Mouse (Mus musculus) cerebellum, postnatal 14 days (tissue): ENCODE results near the gene Calhm6.
A peak's percentile ranks its signal among the peaks of the same experiment; 100 is the strongest.

Experiments used
- DNase-seq, 2 experiments: peaks; one replicate each; pipeline ENCODE4 v3.0.0; 2021; ENCODE audit warnings: mixed read lengths in 2 of 2

Calhm6 gene

DNA sequence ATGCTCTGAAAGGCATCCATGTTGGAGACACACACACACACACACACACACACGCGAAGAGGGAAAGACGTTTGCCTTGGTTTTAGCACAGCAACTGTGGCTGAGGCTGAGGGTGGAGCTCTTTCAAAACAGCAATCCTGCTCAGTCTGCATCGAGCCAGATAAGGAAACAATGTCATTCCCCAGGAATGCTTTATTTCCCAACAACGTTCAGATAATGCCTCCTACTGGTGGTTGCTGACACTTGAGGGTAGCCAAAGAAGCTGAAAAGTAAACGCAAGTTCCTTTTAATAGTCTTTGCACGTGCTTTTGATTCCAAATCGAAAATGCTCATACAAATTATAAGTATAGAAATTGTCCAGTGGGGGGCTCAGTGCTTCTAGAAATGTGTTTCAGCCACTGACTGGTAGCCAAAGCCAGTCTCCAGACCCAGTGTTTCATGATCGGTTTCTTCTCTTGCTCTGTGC lies 31.3 kb downstream of the Calhm6 start, which contains the start of gene Calhm5:
Gene Calhm5, minus strand, starts transcription at position 102 of the 466 bp plus-strand sequence.
- DNase-seq, result peak; percentile 34 to 42

GRCm38 (mm10) chr10:34095964-34096363 lies 31.8 kb downstream of the Calhm6 start:
- peak in 1 of 2 experiments; percentile 2 for DNase-seq

DNA sequence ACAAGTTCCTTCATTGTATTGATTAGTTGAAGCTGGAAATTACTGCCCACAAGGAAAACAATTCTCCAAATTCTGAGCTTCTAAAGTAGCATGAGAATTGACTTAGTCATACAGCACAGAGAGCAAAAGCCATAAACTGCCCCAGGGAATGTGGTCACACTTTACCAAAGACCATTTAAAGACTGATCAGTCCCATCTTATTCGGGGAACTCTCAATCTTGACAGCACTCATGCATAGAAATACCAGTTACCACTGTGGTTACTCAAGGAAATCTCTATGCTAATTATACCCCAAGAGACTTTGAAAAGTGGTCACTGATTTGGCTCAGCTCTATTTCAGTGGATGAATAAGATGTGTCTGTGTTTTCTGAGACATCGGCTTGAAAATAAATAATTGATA lies 32.6 kb downstream of the Calhm6 start:
- no peak for DNase-seq

- no peak for DNase-seq
Measured at GRCm38 (mm10) chr10:34091888-34092287, 35.9 kb downstream of the Calhm6 start.

- no peak for DNase-seq
Measured at GRCm38 (mm10) chr10:34090481-34090880, 37.3 kb downstream of the Calhm6 start.

DNA sequence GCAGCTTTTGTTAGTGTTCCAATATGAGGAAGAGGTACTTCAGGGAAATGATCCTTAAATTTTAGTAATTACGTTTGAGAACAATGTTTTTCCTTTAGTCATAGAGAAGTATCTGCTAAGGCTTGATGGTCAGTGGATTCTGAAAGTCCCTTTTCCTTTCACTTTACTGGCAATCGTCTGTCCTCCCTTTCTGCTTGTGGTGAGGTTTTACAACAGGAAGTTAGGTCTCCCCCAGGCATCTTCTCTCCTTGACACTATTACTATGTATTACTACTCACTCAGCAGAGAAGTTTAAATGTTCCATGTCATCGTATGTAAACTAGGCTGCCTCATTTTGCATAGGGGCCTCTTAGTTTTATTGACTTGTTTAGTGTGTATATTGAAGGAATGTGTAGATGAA lies 38.3 kb downstream of the Calhm6 start:
- no peak for DNase-seq

DNA sequence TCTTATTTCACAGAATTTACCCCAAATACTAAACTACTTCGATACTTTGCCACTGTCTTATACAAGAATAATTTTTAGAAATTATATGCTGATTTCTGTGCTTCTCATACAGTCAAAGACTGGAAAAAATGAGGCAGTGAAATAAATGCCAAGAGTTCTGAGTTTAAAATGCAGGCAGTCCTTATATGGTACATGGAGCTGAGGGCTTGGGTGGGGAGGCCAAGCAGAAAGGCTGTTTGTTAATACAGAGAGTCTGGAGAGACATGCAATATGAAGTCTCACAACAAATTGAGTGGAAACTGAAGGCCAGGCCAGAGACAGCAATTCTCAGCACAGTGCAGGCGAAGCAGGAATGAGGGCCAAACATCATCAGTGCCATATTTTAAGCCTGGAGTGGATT lies 39.3 kb downstream of the Calhm6 start:
- DNase-seq, result no peak

DNA sequence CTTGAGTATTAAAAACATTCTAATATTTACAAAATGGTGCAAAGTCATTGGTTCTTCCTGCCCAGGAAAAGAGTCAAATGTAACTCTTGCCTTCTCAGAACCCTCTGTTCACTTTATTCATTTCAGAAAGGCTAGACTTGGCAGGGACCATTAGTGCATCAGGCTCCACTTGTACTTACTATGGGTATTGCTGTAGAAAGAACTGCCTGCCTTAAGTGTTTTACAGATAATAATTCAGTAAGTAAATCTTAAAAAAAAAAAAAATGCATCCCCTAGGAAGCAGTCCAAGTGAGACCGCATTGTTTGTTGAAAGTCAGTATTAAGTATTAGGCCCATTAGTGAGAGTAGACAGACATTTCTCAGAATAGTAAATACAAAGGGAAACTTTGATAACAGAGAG lies 41.3 kb downstream of the Calhm6 start:
- DNase-seq, result no peak
